Mouse (Mus musculus) hindbrain, postnatal 0 days (tissue): ENCODE results near the gene Tmem119. TPM values are rescaled to one million over a fixed set of nuclear protein-coding genes. Genes with fewer than 3 reads are reported as not detected.
"Not testable (repeated sequence)": the region's sequence is repeated elsewhere in the genome, so short reads cannot be mapped to it uniquely, and the experiment has no call there.

ENCODE experiments used
- ATAC-seq: fragments of 200-750 bp; cut with Nextera tagmentation; 2 replicates; pipeline ENCODE4 v1.8.0; 2017; ENCODE audit warnings: mild to moderate bottlenecking, moderate TSS enrichment, moderate library complexity
- DNase-seq: peaks from one replicate; pipeline ENCODE4 v3.0.0-alpha.2; 2015; ENCODE audit warnings: low spot score
- H3K27ac ChIP-seq: fragments of 300-500 bp; sonication (generic); 2 replicates; pipeline ENCODE4 v1.5.1; 2014; ENCODE audit warnings: mild to moderate bottlenecking
- H3K27me3 ChIP-seq: fragments of 300-500 bp; sonication (generic); 2 replicates; pipeline ENCODE4 v1.6.1; 2014; ENCODE audit warnings: low read length, mixed read lengths; ENCODE audit not compliant: insufficient read depth
- H3K36me3 ChIP-seq: fragments of 300-500 bp; sonication (generic); 2 replicates; pipeline ENCODE4 v1.6.1; 2014; ENCODE audit warnings: low read length, mixed read lengths; ENCODE audit not compliant: insufficient read depth
- H3K4me1 ChIP-seq: fragments of 300-500 bp; sonication (generic); 2 replicates; pipeline ENCODE4 v1.6.1; 2014; ENCODE audit warnings: antibody characterized with exemption, low read length, mixed read lengths; ENCODE audit not compliant: insufficient read depth
- H3K4me2 ChIP-seq: fragments of 300-500 bp; sonication (generic); 2 replicates; pipeline ENCODE4 v1.6.1; 2014; ENCODE audit warnings: low read depth, mild to moderate bottlenecking, low read length, moderate library complexity, mixed read lengths
- H3K4me3 ChIP-seq: fragments of 300-500 bp; sonication (generic); 2 replicates; pipeline ENCODE4 v1.5.1; 2014; ENCODE audit warnings: low read length
- H3K9ac ChIP-seq: fragments of 300-500 bp; sonication (generic); replicated peaks from 2 replicates; pipeline ENCODE4 v1.6.1; 2014; ENCODE audit warnings: mild to moderate bottlenecking, low read length, moderate library complexity, mixed read lengths
- H3K9me3 ChIP-seq: fragments of 300-500 bp; sonication (generic); 2 replicates; pipeline ENCODE4 v1.6.1; 2016; ENCODE audit warnings: low read length, mixed read lengths
- CTCF ChIP-seq: IDR thresholded peaks from 2 replicates; pipeline ENCODE4 v1.5.1; 2016; ENCODE audit warnings: antibody characterized with exemption, control low read depth, low read depth
- WGBS: fragments of 180-500 bp; shearing (Covaris S2); extraction: QIAGEN DNeasy Blood & Tissue Kit; methylation state at CpG from one replicate; pipeline ENCODE4 v1.1.7; 2014; 5-methylcytosine and 5-hydroxymethylcytosine counted together
- polyA plus RNA-seq: library from polyadenylated mRNA; unstranded; fragments of >200 nt; fragmentation: Nextera tagmentation; extraction: Ambion mirVana; gene quantifications from 2 replicates; pipeline ENCODE4 v1.2.1, GENCODE M21; 2015
- total RNA-seq: library from RNA; depleted of rRNA; stranded (reverse); fragments of >200 nt; gene quantifications from 2 replicates; pipeline ENCODE4 v1.2.3, GENCODE M21; 2014

The Tmem119 gene
- total and polyA plus RNA-seq, 2 experiments from 2014 or later, result 7.6 to 9.2 TPM

DNA sequence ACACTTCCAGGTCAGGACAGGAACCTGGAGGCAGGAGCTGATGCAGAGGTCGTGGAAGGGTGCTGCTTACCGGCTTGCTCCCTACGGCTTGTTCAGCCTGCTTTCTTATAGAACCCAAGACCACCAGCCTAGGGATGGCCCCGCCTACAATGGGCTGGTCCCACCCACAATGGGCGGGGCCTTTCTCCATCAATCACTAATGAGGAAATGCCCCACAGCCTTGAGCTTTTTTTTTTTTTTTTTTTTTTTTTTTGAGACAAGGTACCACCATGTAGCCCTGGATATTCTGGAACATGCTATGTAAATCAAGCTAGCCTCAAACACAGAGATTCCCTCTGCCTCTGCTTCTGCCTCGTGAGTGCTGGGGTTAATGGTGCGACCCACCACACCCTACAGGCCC lies 18.4 kb downstream of the Tmem119 start:
- Histone ChIP-seq H3K27ac (no peak overlapping the region), H3K9ac (no peak overlapping the region), H3K27me3 (no peaks in the 10 kb centered on the region), H3K4me3 (no peak overlapping the region), H3K9me3 (no peaks in the 10 kb centered on the region), H3K4me2 (no peak overlapping the region), H3K36me3 (peaks cover 4% of the 10 kb centered on the region; the same call in 1 of the 2 replicates), H3K4me1 (no peaks in the 10 kb centered on the region)
- 79% methylated on average over 7 of the region's 7 CpGs for WGBS
- TF ChIP-seq CTCF, result no peak
- ATAC-seq (no peak), DNase-seq (no peak)

DNA sequence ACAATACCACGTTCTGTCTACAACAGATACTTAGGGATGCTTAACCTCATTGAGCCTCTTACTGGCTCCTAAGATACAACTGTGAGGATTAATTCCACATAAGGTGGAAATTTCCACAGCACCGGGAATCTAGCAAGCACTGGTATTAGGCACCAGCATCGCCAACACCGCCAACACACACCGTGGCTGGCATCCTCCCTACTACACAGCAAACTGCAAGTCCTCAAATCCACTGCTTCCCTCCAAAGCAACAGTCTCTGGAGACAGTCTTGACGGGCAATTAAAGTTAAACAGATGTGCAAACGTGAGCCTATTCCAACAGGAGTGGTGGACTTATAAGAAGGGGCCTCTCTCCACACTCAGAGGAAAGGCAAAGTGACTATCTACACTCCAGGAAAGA lies 19.1 kb downstream of the Tmem119 start:
- peaks cover 10% of the 10 kb centered on the region; the same call in 1 of the 2 replicates for H3K36me3 ChIP-seq
- no peaks in the 10 kb centered on the region for H3K4me1 ChIP-seq
- WGBS, result 83% methylated on average over 7 of the region's 7 CpGs
- ATAC-seq (no peak), DNase-seq (no peak)
- no peaks in the 10 kb centered on the region for H3K27me3 ChIP-seq
- H3K9ac ChIP-seq, result no peak overlapping the region
- H3K27ac ChIP-seq, result no peak overlapping the region
- H3K4me3 ChIP-seq, result no peak overlapping the region
- no peak overlapping the region for H3K4me2 ChIP-seq
- H3K9me3 ChIP-seq, result no peaks in the 10 kb centered on the region
- no peak for TF ChIP-seq CTCF

DNA sequence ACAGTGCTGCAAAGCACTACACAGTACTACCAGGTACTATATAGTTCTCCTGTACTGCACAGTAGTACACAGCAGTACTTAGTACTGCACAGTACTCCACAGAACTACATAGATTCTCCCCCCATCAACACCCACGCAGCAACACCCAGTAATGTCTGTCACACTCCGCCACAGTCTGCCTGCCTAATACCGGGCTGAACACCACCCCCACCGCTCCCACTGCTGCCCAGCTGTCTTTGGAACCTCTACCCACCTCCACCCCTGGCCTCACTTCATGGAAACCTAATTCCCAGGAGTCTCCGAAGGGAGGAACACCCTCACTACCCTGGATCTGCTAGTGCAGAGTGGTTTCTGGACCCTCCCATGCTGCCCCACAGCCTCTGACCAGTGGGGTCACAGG lies 19.6 kb downstream of the Tmem119 start:
- Histone ChIP-seq H3K27ac (no peak overlapping the region), H3K36me3 (peaks cover 15% of the 10 kb centered on the region; the same call in 1 of the 2 replicates), H3K9me3 (no peaks in the 10 kb centered on the region), H3K9ac (no peak overlapping the region), H3K4me3 (no peak overlapping the region), H3K4me1 (no peaks in the 10 kb centered on the region), H3K27me3 (no peaks in the 10 kb centered on the region), H3K4me2 (no peak overlapping the region)
- TF ChIP-seq CTCF, result no peak
- DNase-seq (no peak), ATAC-seq (no peak)
- 87% methylated on average over 5 of the region's 5 CpGs for WGBS

DNA sequence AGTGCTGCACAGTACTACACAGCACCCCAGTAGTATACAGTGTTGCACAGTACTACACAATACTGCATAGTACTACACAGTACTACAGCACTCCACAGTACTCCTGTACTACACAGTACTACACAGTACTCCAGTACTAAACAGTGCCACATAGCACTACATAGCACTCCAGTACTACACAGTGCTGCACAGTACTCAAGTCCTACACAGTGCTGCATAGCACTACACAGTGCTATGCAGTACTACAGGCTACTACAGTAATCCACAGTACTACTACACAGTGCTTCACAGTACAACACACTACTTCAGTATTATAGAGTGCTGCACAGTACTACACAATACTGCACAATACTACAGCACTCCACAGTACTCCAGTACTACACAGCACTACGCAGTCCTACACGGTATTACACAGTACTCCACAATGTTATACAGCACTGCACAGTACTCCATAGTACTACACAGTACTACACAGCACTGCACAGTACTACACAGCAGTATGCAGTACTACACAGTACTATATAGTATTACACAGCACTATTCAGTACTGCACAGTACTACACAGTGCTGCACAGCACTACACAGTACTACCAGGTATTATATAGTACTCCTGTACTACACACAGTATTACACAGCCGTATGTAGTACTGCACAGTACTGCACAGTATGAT lies 20.1 kb downstream of the Tmem119 start:
- ATAC-seq, result peak; percentile 33; the same call in 1 of the 2 replicates
- WGBS, result 93% methylated on average over 3 of the region's 3 CpGs
- TF ChIP-seq CTCF, result no peak
- Histone ChIP-seq H3K4me2 (no peak overlapping the region), H3K4me1 (no peaks in the 10 kb centered on the region), H3K27ac (no peak overlapping the region), H3K9me3 (no peaks in the 10 kb centered on the region), H3K4me3 (no peak overlapping the region), H3K36me3 (peaks cover 20% of the 10 kb centered on the region), H3K27me3 (no peaks in the 10 kb centered on the region), H3K9ac (no peak overlapping the region)
- DNase-seq, result no peak

DNA sequence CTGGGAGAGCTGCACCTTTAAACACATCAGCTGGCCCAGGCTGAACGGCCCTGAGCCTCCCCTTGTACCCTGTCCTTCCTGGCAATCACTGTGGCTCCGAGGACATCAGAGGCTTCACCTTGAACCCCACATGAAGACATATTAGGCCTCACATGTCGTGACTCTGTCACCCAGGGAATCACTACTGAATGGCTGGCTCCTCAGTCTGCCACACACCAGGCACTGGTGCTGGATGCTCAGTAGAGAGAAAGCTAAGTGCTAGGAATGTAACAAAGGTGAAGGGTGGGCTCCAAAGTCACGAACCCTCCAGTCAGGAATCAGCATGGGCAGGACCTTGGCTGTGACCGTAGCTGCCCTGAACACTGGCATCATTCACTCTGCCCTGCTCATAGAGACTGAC lies 20.7 kb downstream of the Tmem119 start:
- Histone ChIP-seq H3K27me3 (no peaks in the 10 kb centered on the region), H3K27ac (no peak overlapping the region), H3K9ac (no peak overlapping the region), H3K4me2 (no peak overlapping the region), H3K36me3 (peaks cover 24% of the 10 kb centered on the region), H3K4me3 (no peak overlapping the region), H3K9me3 (no peaks in the 10 kb centered on the region), H3K4me1 (no peaks in the 10 kb centered on the region)
- no peak for TF ChIP-seq CTCF
- ATAC-seq, result peak; percentile 10; the same call in 1 of the 2 replicates
- WGBS, result 77% methylated on average over 5 of the region's 5 CpGs
- DNase-seq, result no peak

DNA sequence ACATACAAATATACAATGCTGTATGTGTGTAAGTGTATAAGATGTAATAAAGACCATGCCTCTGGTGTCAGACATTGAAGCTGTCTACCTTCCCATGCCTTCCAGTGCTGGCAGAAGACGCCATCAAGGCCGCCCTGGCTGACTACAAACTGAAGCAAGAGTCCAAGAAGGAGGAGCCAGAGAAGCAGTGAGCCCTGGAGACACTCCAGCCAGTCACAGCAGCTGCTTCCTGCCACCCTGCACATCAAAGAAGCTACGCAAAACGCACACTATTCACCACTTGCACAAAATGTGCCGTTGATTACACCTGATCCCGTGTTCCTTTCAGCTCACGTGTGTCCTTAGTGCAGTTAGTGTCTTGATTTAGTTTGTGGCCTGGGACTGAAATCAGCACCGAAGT lies 22.6 kb downstream of the Tmem119 start:
- not testable (repeated sequence) for H3K27me3 ChIP-seq, H3K9me3 ChIP-seq, ATAC-seq, H3K4me2 ChIP-seq, H3K9ac ChIP-seq, H3K4me1 ChIP-seq, H3K4me3 ChIP-seq, H3K27ac ChIP-seq, DNase-seq
- H3K36me3 ChIP-seq, result peaks cover 24% of the 10 kb centered on the region
- 91% methylated on average over 8 of the region's 8 CpGs for WGBS

DNA sequence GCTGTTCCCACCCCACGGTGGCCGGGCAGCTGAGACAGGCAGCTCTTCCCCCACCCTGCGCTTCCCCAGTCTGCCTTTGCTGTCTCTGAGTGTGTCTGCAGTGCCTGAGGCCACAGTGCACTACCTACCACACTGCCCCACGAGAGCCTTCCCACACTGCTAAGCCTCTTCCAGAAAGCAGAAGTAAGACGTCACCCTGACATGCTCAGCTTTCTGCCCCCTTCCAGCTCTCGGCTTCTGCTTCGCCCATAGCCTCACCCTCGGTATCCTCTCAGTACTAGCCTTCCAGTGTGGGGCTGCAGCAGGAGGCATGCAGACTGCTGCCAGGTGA lies 23.5 kb downstream of the Tmem119 start:
- Histone ChIP-seq H3K9ac (no peak overlapping the region), H3K36me3 (peaks cover 24% of the 10 kb centered on the region), H3K4me3 (no peak overlapping the region), H3K9me3 (no peaks in the 10 kb centered on the region), H3K4me2 (no peak overlapping the region), H3K27ac (no peak overlapping the region), H3K27me3 (no peaks in the 10 kb centered on the region), H3K4me1 (no peaks in the 10 kb centered on the region)
- DNase-seq (no peak), ATAC-seq (no peak)
- TF ChIP-seq CTCF, result no peak
- WGBS, result 87% methylated on average over 8 of the region's 8 CpGs
